Mouse (Mus musculus) natural killer cell, adult 2 months (primary cell): ENCODE measurements at regions not wholly inside any gene's neighbourhood (a gene's known extent, or its start where the extent isn't known, plus 50 kb on each side); places are given as distances from the start of the nearest gene placed in this dataset.

ENCODE experiments used
- DNase-seq, 2 experiments: peaks; one replicate each; pipeline ENCODE4 v3.0.0; 2022; ENCODE audit warnings: low spot score in 2 of 2

DNA sequence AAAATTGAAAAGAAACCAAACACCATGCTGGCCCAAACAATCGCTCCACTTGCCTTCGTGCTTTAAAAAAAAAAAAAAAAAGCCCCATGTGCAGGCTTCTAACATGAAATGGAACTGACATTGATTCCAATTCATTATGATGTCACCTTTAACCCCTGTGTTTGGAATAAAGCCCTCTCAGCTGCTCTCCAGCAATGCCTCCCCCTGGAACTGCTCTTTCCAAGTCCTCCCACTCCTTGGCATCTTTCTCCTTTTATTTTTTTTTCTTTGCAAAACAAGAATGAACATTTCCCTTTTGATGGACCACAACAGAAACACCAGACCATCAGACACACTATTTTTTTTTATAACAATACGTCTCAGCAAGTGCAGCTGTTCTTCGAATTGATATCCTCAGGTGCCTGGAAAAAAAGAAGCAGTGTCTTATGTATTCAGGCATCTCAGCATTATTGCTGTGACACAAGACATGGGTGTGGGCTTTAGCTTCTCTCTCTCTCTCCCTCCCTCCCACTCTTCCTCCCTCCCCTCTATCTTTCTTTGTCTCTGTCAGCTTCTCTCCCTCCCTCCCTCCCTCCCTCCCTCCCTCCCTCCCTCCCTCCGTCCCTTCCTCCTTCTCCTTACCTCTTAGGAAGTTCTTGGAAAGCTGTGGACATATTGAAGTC lies 152.3 kb upstream of the Pitrm1 start:
- no peak for DNase-seq

GRCm38 (mm10) chr13:6397648-6398047 lies 150.3 kb upstream of the Pitrm1 start:
- DNase-seq = no peak

DNA sequence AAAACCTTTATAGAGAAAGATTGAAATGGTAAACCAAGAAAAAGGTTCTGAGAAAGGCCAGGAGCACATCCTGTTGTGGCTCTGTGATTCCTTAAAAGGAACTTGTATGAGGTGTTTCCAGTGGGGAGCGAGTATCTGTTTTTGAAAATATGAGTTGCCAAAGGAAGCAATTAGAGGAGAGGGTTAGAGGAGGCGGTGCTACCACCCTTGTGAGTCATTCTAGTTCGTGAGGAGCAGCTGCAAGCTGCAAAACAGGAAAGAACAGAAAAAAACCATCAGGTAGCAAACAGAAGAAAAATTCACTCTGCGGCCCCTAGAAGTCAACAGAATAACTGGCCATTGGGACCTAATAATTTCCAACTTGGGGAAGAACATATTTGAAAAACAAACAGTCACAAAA lies 116.1 kb upstream of the Pitrm1 start:
- DNase-seq = no peak

- DNase-seq = no peak
Observed at GRCm38 (mm10) chr13:6446976-6447375, 101.0 kb upstream of the Pitrm1 start.

GRCm38 (mm10) chr13:6461363-6461762 lies 86.6 kb upstream of the Pitrm1 start:
- DNase-seq = no peak

GRCm38 (mm10) chr13:6465911-6466419 lies 82.0 kb upstream of the Pitrm1 start:
- DNase-seq = no peak

GRCm38 (mm10) chr13:6469446-6470227 lies 78.3 kb upstream of the Pitrm1 start:
- DNase-seq = no peak

GRCm38 (mm10) chr13:6470286-6471103 lies 77.5 kb upstream of the Pitrm1 start:
- no peak for DNase-seq

DNA sequence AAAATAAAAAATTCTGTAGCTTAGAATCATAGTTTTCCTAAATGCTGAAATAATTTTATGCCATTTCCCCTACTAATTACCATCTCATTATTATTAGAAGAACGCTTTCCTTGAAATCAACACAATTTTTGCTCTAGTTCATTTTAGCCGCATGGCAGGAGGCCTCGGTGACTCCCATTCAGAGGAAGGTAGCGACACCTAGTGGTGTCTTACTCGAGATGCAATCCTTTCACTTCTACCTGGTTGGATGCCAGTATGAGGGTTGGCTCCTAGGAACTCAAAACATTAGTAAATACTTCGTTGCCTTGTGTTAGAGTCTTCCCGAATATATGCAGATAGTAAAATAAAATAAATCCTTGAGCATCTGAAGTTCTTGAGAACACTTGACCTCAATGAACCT lies 76.3 kb upstream of the Pitrm1 start:
- DNase-seq = peak; percentile 20 to 37

DNA sequence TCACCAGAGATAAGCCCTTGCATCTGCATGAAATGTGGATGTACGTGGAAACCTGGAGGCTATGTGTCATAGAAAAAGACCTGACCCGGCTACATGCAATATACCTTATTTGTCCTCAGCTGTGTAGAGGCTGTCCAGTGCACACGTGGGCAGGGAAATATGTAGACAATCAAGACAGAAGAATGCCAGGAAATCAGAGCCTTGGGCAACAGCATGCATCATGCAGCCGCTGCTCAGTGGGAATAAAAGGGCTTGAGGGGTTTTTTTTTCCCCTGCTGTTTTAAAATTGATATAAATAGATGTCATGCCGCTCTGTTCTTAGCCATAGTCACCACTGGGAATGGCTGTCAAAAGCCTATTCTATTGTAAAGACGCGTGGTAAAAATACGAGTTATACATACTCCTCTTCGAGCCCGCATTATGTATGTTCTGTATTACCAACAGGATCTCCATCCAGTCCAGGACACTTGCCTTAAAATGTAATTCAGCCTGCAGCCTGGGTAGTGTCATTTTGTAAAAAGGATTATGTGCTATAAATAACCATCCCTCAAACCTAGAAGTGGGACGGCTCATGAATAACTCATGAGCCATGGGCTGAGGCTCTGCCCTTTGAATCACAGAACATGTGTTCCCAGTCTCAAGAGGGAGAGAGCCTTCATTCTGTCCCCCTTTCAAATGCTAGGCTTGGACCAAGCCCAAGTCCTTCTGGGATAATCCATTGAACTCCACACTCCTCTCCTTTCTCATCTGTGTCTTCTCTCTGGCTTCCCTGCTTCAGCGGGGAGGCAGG lies 74.4 kb upstream of the Pitrm1 start:
- DNase-seq = no peak

GRCm38 (mm10) chr13:6479667-6480066 lies 68.3 kb upstream of the Pitrm1 start:
- no peak for DNase-seq

GRCm38 (mm10) chr13:6484418-6484817 lies 63.5 kb upstream of the Pitrm1 start:
- DNase-seq = no peak

DNA sequence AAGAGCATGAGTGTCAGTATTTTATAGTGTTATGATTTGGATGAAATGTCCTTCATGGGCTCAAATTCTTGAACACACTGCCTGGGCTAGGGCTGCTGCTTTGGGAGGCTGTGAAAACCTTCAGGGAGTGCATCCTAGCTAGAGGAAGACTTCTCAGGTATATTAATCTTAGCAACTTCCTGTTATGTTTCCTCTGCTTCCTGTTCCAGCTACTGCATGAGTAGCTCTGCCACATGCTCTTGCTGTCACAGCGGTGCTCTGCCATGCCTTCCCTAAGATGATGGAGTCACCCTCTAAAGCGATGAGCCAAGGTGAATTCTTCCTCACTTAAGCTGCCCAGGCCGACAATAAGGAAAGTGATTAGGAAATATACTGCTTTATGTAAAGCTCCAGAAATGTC lies 60.1 kb upstream of the Pitrm1 start:
- no peak for DNase-seq

DNA sequence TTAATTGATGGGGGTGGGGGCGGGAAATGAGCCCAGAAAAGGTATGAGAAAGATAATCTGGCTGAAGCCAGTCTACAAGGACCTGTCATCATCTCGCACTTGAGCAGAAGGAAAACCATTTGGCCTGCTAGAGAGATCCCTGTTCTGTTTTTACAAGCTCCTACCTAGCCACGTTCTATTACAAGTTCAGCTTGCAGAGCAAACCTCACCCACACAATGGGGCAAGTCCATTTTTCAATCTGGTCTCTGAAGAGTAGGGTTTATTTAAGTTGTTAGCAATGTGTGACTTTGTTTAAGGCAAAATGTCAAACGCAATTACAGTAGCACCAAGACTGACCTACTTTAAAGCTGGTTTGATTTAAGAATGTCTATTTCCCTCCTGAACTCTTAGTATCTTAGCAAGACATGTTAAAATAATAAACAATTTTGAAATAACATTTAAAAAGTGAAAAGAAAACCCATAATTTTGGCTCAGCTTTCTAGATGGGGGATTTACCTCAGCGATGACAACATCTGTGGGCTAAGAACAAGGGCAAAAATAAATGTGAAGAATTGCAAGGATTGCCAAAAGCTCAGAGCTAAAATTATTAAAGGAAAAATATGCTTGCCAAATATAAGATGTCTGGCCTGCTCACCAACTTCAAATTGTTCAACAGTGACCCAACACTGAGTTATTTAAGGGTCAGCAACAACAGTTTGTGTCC lies 54.9 kb upstream of the Pitrm1 start:
- no peak for DNase-seq
